Comparison of ENCODE assay signal across 15 mouse cellular contexts in genomic region chr16:35193357-35193756, GRCm38 (mm10). TPM values are rescaled to one million over a fixed set of nuclear protein-coding genes. Genes with fewer than 3 reads are reported as not detected.
DNase-seq lines count a peak whose midpoint lies in the region; ATAC-seq and TF ChIP-seq lines count a peak whose summit lies in the region.
"Had no signal": no experiment of that assay in that cellular context is flagged by ENCODE, and none has a peak within 500 bp of the region (broad histone marks: within the 10 kb centered on the region; RNA-seq: fewer than 3 reads in every experiment).

No protein-coding gene starts in this region.

- TF ChIP-seq POLR2A in heart, adult 2 months (IDR thresholded peaks at IDR 0.05; ENCODE audit: insufficient read depth, low read depth, low read length), result 0 out of 2 replicates have a peak, but pooled peaks have one; percentile 20

- peak; percentile 46 for ATAC-seq in kidney, embryonic 14.5 days (ENCODE audit: low FRiP score, low TSS enrichment)
- no peak for ATAC-seq in megakaryocyte, adult 5-6 weeks (ENCODE audit: poor library complexity, severe bottlenecking)
- peak; percentile 21; the same call in 1 of the 2 replicates for ATAC-seq in stomach, embryonic 14.5 days (ENCODE audit: insufficient number of reproducible peaks, insufficient read depth, low FRiP score, low read depth)
- ATAC-seq: forebrain, embryonic 16.5 days; inflammation-experienced regulatory T-cells, adult 6 months had no signal

- TF ChIP-seq CTCF in heart, adult 2 months (IDR thresholded peaks at IDR 0.05), result no peak

- H3K27me3 ChIP-seq in heart, adult 2 months (ENCODE audit: control insufficient read depth, insufficient read depth, low read length), result no peaks in the 10 kb centered on the region
- H3K27me3 ChIP-seq in kidney, embryonic 14.5 days (ENCODE audit: control insufficient read depth, insufficient read depth, low read length), result no peaks in the 10 kb centered on the region
- peaks cover 13% of the 10 kb centered on the region for H3K27me3 ChIP-seq in megakaryocyte, embryonic 14.5 days (replicated peaks)
- H3K27me3 ChIP-seq in stomach, embryonic 14.5 days (ENCODE audit: control insufficient read depth, insufficient read depth, low read length), result no peaks in the 10 kb centered on the region
- H3K27me3 ChIP-seq: limb, embryonic 12.5 days; neural tube, embryonic 15.5 days had no signal

- no peaks in the 10 kb centered on the region for H3K9me3 ChIP-seq in kidney, embryonic 14.5 days (ENCODE audit: control insufficient read depth, low read length)
- H3K9me3 ChIP-seq in megakaryocyte, embryonic 14.5 days, result peaks cover 16% of the 10 kb centered on the region
- no peaks in the 10 kb centered on the region for H3K9me3 ChIP-seq in stomach, embryonic 14.5 days (ENCODE audit: control insufficient read depth, low read depth, low read length)
- H3K9me3 ChIP-seq: G1E; limb, embryonic 12.5 days; neural tube, embryonic 15.5 days had no signal

- no peak overlapping the region for H3K9ac ChIP-seq in heart, adult 2 months (ENCODE audit: low read depth, low read length)
- H3K9ac ChIP-seq in kidney, embryonic 14.5 days (ENCODE audit: low read depth, low read length), result no peak overlapping the region
- no peak overlapping the region for H3K9ac ChIP-seq in stomach, embryonic 14.5 days (replicated peaks; ENCODE audit: low read depth, low read length)
- H3K9ac ChIP-seq: limb, embryonic 12.5 days; neural tube, embryonic 15.5 days had no signal

- no peak for TF ChIP-seq EP300 in heart, adult 2 months (IDR thresholded peaks at IDR 0.05; ENCODE audit: insufficient read depth, low read depth, low read length)

- no peak for DNase-seq in heart, adult 2 months
- no peak for DNase-seq in heart, adult 18-20 months
- no peak for DNase-seq in kidney, adult 18-20 months
- no peak for DNase-seq in cerebellum, adult 8-10 months
- DNase-seq: gastrocnemius, postnatal 14 days had no signal

- peak overlapping the region; percentile 33; the same call in 1 of the 2 replicates for H3K27ac ChIP-seq in heart, adult 2 months
- H3K27ac ChIP-seq in kidney, embryonic 14.5 days (ENCODE audit: low read depth, low read length), result no peak overlapping the region
- H3K27ac ChIP-seq in stomach, embryonic 14.5 days (ENCODE audit: low read length), result no peak overlapping the region
- H3K27ac ChIP-seq: limb, embryonic 12.5 days; neural tube, embryonic 15.5 days had no signal

- no peaks in the 10 kb centered on the region for H3K79me2 ChIP-seq in heart, adult 2 months (replicated peaks; ENCODE audit: control insufficient read depth, insufficient read depth, low read length)

- 30% methylated on average over 3 of the region's 3 CpGs for WGBS in heart, adult 2 months
- 35% methylated on average over 3 of the region's 3 CpGs for WGBS in kidney, embryonic 14.5 days
- 33% methylated on average over 3 of the region's 3 CpGs for WGBS in stomach, embryonic 14.5 days

- no peak overlapping the region for H3K4me3 ChIP-seq in heart, adult 2 months
- no peak overlapping the region for H3K4me3 ChIP-seq in kidney, embryonic 14.5 days (ENCODE audit: low read length)
- peak overlapping the region; percentile 62 for H3K4me3 ChIP-seq in megakaryocyte, embryonic 14.5 days (replicated peaks)
- no peak overlapping the region for H3K4me3 ChIP-seq in stomach, embryonic 14.5 days (ENCODE audit: low read depth, low read length)
- H3K4me3 ChIP-seq: limb, embryonic 12.5 days; neural tube, embryonic 15.5 days had no signal

- no peaks in the 10 kb centered on the region for H3K36me3 ChIP-seq in heart, adult 2 months (ENCODE audit: control insufficient read depth, insufficient read depth, low read length)
- no peaks in the 10 kb centered on the region for H3K36me3 ChIP-seq in kidney, embryonic 14.5 days (ENCODE audit: control insufficient read depth, insufficient read depth, low read length)
- no peaks in the 10 kb centered on the region for H3K36me3 ChIP-seq in megakaryocyte, embryonic 14.5 days (replicated peaks; ENCODE audit: low read length)
- no peaks in the 10 kb centered on the region for H3K36me3 ChIP-seq in stomach, embryonic 14.5 days (ENCODE audit: control insufficient read depth, insufficient read depth, low read length)
- H3K36me3 ChIP-seq: G1E; limb, embryonic 12.5 days; neural tube, embryonic 15.5 days had no signal

- peaks cover 11% of the 10 kb centered on the region; the same call in 1 of the 2 replicates for H3K4me1 ChIP-seq in heart, adult 2 months (ENCODE audit: control insufficient read depth, insufficient read depth, low read length)
- no peaks in the 10 kb centered on the region; the same call in 1 of the 2 replicates for H3K4me1 ChIP-seq in kidney, embryonic 14.5 days (ENCODE audit: control insufficient read depth, insufficient read depth, low read length)
- peaks cover 31% of the 10 kb centered on the region for H3K4me1 ChIP-seq in megakaryocyte, embryonic 14.5 days
- H3K4me1 ChIP-seq in stomach, embryonic 14.5 days (ENCODE audit: control insufficient read depth, insufficient read depth, low read length), result peaks cover 23% of the 10 kb centered on the region; the same call in 1 of the 2 replicates

- intact Hi-C loops in heart, adult 2 months (cut with DNase I), result no loop called here

- H3K4me2 ChIP-seq in kidney, embryonic 14.5 days (replicated peaks; ENCODE audit: low read depth, low read length), result no peak overlapping the region
- H3K4me2 ChIP-seq in stomach, embryonic 14.5 days (replicated peaks; ENCODE audit: low read depth, low read length), result no peak overlapping the region
- H3K4me2 ChIP-seq: limb, embryonic 12.5 days; neural tube, embryonic 15.5 days had no signal

RNA-seq across cellular contexts. Expression of gene Adcy5, which starts 38.7 kb away (rescaled TPM):
- 10 to 100 TPM; 52.9 to 56.2 TPM for total RNA-seq in heart, adult 2 months (2021)
- 47.1 and 67.3 TPM in 2 replicates for polyA plus RNA-seq in heart, adult 2 months (2012; rRNA removed)
- 10 to 100 TPM; 48.4 to 52.4 TPM for total RNA-seq in heart, adult 18-20 months (2021)
- polyA plus RNA-seq in kidney, embryonic 14.5 days (2014; fragmentation: Nextera tagmentation; extraction: Ambion mirVana), result 0.34 and 0.42 TPM in 2 replicates
- 3.9 and 4.7 TPM in 2 replicates for polyA plus RNA-seq in megakaryocyte, embryonic 14.5 days (2012; ENCODE audit: insufficient read depth, low replicate concordance)
- total RNA-seq in megakaryocyte, adult 5-6 weeks (2015), result not detected in 2 replicates
- total RNA-seq in megakaryocyte, adult 5-6 weeks (2017), result not detected in 2 replicates
- 4.7 and 4.8 TPM in 2 replicates for polyA plus RNA-seq in stomach, embryonic 14.5 days (2014; fragmentation: Nextera tagmentation; extraction: Ambion mirVana)
- total RNA-seq: monocyte, adult 5-6 weeks had no signal
- polyA plus RNA-seq: G1E had no signal
